Mouse (Mus musculus) cerebellum, adult 2 months (tissue): ENCODE measurements around the gene Vps39.

Source experiments
- CTCF ChIP-seq: fragments of 200-500 bp; IDR thresholded peaks from 2 replicates; pipeline ENCODE4 v1.5.1; 2011; ENCODE audit warnings: low read depth, mild to moderate bottlenecking, control low read depth, low read length, moderate library complexity, borderline replicate concordance; ENCODE audit not compliant: insufficient read depth
- POLR2A ChIP-seq: fragments of 200-500 bp; IDR thresholded peaks from 2 replicates; pipeline ENCODE4 v1.6.1; 2011; ENCODE audit warnings: low read length, control low read depth, borderline replicate concordance; ENCODE audit not compliant: insufficient read depth

DNA sequence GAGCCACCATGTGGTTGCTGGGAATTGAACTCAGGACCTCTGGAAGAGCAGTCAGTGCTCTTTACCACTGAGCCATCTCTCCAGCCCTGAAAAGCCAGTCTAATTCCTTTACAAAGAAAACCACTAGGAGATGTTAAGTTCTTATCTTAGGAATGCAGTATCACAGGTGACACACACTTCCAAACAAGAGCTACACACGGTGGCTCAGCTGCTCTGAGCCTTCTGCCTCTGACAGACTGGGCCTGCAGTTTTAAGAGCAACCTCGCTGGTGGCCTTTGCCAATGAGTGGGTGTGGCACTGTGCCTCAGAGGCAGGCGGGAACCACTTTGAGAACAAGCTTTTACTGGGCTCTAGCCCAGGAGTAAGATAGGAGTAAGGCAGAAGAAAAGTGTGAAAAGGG is 48.8 kb downstream of the Vps39 start:
- TF ChIP-seq CTCF (no peak), POLR2A (no peak)
